Mouse (Mus musculus): Measurements from ENCODE around the gene Glra1. TPM values are rescaled to one million over a fixed set of nuclear protein-coding genes. Genes with fewer than 3 reads are reported as not detected.

Glra1 gene
- polyA plus RNA-seq, 1 experiment from 2014 or later, result not detected

GRCm38 (mm10) chr11:55545690-55546089, 62.3 kb downstream of the Glra1 start:
- H3K36me3 ChIP-seq (ENCODE audit: inconsistent target), result no peaks in the 10 kb centered on the region
- H3K27ac ChIP-seq, result no peak overlapping the region
- 70% methylated on average over 1 of the region's 1 CpGs for WGBS (ENCODE audit: missing documents)
- H3K4me3 ChIP-seq (ENCODE audit: inconsistent target), result no peak overlapping the region
- H3K79me2 ChIP-seq (ENCODE audit: inconsistent target), result no peaks in the 10 kb centered on the region

- no peaks in the 10 kb centered on the region for H3K36me3 ChIP-seq (ENCODE audit: inconsistent target)
- no peak overlapping the region for H3K27ac ChIP-seq
- H3K79me2 ChIP-seq (ENCODE audit: inconsistent target), result no peaks in the 10 kb centered on the region
- WGBS (ENCODE audit: missing documents), result 54% methylated on average over 4 of the region's 4 CpGs
- H3K4me3 ChIP-seq (ENCODE audit: inconsistent target), result no peak overlapping the region
Measured at GRCm38 (mm10) chr11:55542671-55543070, 65.3 kb downstream of the Glra1 start.

DNA sequence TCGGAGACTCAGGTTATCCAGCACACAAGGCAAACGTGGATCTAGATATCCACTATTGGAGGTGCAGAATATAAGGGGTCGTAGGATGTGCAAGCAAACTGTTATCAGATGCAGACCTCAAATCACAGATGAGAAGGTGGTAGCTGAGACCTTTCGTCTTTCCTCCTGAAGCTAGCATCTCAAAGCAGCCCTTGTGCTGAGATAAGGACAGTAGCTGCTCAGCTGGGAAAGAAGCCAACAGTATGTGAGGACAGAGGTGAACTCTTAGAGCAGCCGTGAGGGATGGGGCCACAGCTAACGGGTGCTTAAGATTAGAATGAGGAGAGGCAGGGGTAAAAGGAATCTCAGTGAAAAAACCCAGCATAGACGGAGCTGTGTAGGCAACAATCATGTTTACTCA, 65.9 kb downstream of the Glra1 start:
- Histone ChIP-seq H3K79me2 (ENCODE audit: inconsistent target) (no peaks in the 10 kb centered on the region), H3K4me3 (ENCODE audit: inconsistent target) (no peak overlapping the region), H3K36me3 (ENCODE audit: inconsistent target) (no peaks in the 10 kb centered on the region), H3K27ac (no peak overlapping the region)
- WGBS (ENCODE audit: missing documents), result 77% methylated on average over 7 of the region's 7 CpGs

- Histone ChIP-seq H3K79me2 (ENCODE audit: inconsistent target) (no peaks in the 10 kb centered on the region), H3K4me3 (ENCODE audit: inconsistent target) (no peak overlapping the region), H3K36me3 (ENCODE audit: inconsistent target) (no peaks in the 10 kb centered on the region), H3K27ac (no peak overlapping the region)
- 60% methylated on average over 2 of the region's 2 CpGs for WGBS (ENCODE audit: missing documents)
Measured at GRCm38 (mm10) chr11:55534766-55535165, 73.2 kb downstream of the Glra1 start.

GRCm38 (mm10) chr11:55533378-55533777, 74.6 kb downstream of the Glra1 start:
- no peaks in the 10 kb centered on the region for H3K79me2 ChIP-seq (ENCODE audit: inconsistent target)
- H3K4me3 ChIP-seq (ENCODE audit: inconsistent target), result no peak overlapping the region
- no peak overlapping the region for H3K27ac ChIP-seq
- WGBS (ENCODE audit: missing documents), result 59% methylated on average over 4 of the region's 5 CpGs
- H3K36me3 ChIP-seq (ENCODE audit: inconsistent target), result no peaks in the 10 kb centered on the region

DNA sequence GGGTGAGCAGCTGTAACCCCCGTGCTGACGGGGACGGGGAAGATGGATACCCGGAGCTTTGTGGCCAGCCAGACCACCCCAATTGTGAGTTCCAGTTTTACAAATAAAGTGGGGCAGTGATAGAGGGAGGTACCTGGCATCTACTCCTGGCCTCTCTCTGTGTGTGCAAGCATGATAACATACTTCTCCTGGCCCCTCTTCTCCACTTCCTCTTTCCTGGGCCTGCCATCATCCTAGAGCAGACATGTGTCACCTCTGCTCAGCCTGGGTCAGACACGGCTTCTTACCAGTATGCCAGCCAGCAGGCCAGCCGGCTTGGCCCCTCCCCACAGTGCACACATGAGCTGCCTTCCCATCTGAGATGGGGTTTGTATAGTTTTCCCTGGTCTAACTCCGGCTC, 77.3 kb downstream of the Glra1 start:
- 25% methylated on average over 7 of the region's 7 CpGs for WGBS (ENCODE audit: missing documents)
- no peak overlapping the region for H3K27ac ChIP-seq
- no peaks in the 10 kb centered on the region for H3K79me2 ChIP-seq (ENCODE audit: inconsistent target)
- H3K4me3 ChIP-seq (ENCODE audit: inconsistent target), result no peak overlapping the region
- no peaks in the 10 kb centered on the region for H3K36me3 ChIP-seq (ENCODE audit: inconsistent target)

DNA sequence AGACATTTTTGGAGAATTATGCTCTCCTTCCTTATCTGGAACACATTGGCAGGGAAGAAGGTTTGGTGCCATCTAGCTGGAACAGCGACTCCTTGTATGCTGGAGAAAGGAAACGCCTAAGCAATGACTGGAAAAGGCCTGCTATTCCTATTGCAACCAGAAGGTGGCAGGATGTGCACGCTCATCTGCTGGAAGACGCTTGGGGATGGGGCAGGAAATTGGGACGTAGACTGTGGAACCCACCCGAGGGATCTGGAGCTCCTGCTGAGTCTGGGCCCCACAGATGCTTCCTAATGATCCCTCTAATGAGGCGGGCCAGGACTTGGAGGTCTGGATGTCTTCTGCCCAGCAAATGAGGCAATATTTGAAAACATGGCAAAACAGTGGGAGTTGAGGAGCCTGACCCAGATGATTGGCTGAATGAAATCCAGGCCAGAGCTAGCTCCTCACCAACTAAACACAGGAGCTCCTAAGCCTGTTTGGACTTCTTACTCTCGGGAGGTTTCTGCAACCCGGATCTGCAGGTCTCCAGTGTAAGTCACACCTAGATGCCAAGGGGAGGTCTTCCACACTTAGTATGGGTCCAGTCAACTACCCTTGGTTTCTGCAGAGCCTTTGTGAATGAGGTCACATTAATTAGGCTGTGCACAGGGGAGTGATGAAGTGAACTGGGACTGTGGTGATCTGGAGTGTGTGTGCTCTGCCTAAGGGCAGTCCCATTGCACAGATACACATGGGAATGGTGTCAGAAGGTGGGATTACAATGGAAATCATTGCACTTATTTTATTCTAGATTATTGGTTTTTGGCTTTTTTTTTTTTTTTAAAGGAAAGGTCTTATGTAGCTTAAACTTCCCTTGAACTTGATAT, 89.0 kb downstream of the Glra1 start:
- 17% methylated on average over 8 of the region's 9 CpGs for WGBS (ENCODE audit: missing documents)
- Histone ChIP-seq H3K4me3 (ENCODE audit: inconsistent target) (no peak overlapping the region), H3K27ac (no peak overlapping the region), H3K36me3 (ENCODE audit: inconsistent target) (no peaks in the 10 kb centered on the region), H3K79me2 (ENCODE audit: inconsistent target) (no peaks in the 10 kb centered on the region)

DNA sequence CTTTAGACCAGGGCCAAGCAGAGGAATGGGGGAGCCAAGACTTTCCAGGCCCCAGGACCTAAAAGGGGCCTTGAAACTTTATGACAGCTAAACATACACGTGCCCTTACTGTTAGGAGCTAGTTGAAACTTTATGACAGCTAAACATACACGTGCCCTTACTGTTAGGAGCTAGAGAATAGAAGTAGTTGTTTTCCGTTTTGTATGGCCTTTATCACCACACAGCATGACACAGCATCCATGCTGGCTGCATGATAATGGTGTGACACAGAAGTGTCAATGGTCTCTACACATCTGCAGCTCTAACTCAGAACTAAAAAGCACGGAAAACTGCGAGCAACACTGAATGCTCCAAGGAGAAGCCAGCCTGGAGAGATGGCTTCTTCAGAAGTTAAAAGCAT, 90.3 kb downstream of the Glra1 start:
- H3K27ac ChIP-seq, result no peak overlapping the region
- H3K4me3 ChIP-seq (ENCODE audit: inconsistent target), result no peak overlapping the region
- H3K36me3 ChIP-seq (ENCODE audit: inconsistent target), result no peaks in the 10 kb centered on the region
- H3K79me2 ChIP-seq (ENCODE audit: inconsistent target), result no peaks in the 10 kb centered on the region
- whole genome bisulfite sequencing (ENCODE audit: missing documents), result 79% methylated on average over 5 of the region's 5 CpGs

DNA sequence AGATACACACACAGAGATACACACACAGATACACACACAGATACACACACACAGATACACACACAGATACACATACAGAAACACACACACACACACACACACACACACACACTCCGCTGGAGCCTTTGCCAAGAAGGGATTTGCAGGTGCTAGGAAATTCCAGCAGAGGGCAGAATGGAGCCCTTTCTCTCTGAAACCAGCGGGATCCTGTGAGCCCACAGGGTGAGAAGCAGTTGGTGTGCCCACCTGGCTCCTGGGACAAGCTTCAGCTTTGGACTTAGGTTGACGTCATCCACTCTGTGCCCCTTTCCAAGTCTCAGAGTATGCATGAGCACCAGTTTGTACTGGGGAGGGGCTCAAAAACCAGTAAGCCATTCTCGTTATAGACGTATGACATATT, 96.6 kb downstream of the Glra1 start:
- Histone ChIP-seq H3K36me3 (ENCODE audit: inconsistent target) (no peaks in the 10 kb centered on the region), H3K4me3 (ENCODE audit: inconsistent target) (no peak overlapping the region), H3K27ac (no peak overlapping the region), H3K79me2 (ENCODE audit: inconsistent target) (no peaks in the 10 kb centered on the region)
- 64% methylated on average over 5 of the region's 5 CpGs for WGBS (ENCODE audit: missing documents)

- WGBS (ENCODE audit: missing documents), result 38% methylated on average over 3 of the region's 3 CpGs
Measured at GRCm38 (mm10) chr11:55505485-55505884, 102.5 kb downstream of the Glra1 start.

DNA sequence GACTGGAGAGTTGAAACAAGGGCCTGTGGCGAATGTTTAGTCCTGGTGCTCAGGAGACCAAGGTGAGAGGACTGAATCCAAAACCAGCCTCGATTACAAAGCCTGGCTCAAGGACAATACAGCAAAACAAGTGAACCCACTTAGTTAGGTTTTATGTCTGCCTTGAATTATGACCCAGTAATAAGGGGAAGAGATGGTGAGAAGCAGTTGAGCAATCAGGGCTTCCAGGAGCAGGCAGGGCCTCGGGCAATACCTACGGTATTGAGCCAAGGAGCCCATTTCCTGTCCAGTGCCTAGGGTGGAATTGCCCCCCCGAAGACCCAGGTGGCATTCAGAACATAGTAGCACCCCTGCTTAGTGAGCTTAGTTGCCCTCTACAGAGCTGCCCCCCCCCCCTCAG, 105.1 kb downstream of the Glra1 start:
- peaks cover 27% of the 10 kb centered on the region for H3K36me3 ChIP-seq (ENCODE audit: inconsistent target)

More at GRCm38 (mm10) chr11:55505485-55505884, 102.5 kb downstream of the Glra1 start:
- Histone ChIP-seq H3K79me2 (ENCODE audit: inconsistent target) (no peaks in the 10 kb centered on the region), H3K27ac (no peak overlapping the region), H3K4me3 (ENCODE audit: inconsistent target) (no peak overlapping the region), H3K36me3 (ENCODE audit: inconsistent target) (0 out of 2 replicates have a peak, but pooled peaks cover 2% of the 10 kb centered on the region)

GRCm38 (mm10) chr11:55501955-55502531, 106.0 kb downstream of the Glra1 start:
- H3K79me2 ChIP-seq (ENCODE audit: inconsistent target), result no peaks in the 10 kb centered on the region; the same call in 1 of the 2 replicates
- no peak overlapping the region for H3K4me3 ChIP-seq (ENCODE audit: inconsistent target)
- 82% methylated on average over 8 of the region's 8 CpGs for WGBS (ENCODE audit: missing documents)
- H3K36me3 ChIP-seq (ENCODE audit: inconsistent target), result peaks cover 32% of the 10 kb centered on the region
- no peak overlapping the region for H3K27ac ChIP-seq

More for the DNA sequence above, 105.1 kb downstream of the Glra1 start:
- H3K27ac ChIP-seq, result no peak overlapping the region
- H3K4me3 ChIP-seq (ENCODE audit: inconsistent target), result no peak overlapping the region
- WGBS (ENCODE audit: missing documents), result 50% methylated on average over 5 of the region's 5 CpGs
- no peaks in the 10 kb centered on the region; the same call in 1 of the 2 replicates for H3K79me2 ChIP-seq (ENCODE audit: inconsistent target)

DNA sequence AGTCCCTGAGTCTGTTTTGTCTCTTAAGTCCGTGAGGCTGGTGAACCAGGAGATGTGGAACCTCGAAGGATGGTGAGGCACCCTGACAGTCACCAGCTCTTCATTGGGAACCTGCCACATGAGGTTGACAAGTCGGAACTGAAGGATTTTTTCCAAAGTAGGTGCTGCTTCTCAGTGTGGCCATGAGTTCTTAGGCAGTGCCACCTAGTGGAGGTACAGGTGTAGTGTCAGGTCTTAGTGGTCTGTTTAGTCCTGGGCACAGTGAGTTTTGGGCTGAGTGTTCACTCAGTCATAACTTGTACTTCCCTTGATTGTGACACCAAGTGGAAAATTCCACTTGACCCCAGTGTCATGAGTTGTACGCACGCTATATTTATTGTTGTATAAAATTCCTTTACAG, 110.1 kb downstream of the Glra1 start:
- Histone ChIP-seq H3K4me3 (ENCODE audit: inconsistent target) (no peak overlapping the region), H3K79me2 (ENCODE audit: inconsistent target) (no peaks in the 10 kb centered on the region; the same call in 1 of the 2 replicates), H3K36me3 (ENCODE audit: inconsistent target) (peaks cover 73% of the 10 kb centered on the region), H3K27ac (no peak overlapping the region)
- 86% methylated on average over 5 of the region's 5 CpGs for WGBS (ENCODE audit: missing documents)

DNA sequence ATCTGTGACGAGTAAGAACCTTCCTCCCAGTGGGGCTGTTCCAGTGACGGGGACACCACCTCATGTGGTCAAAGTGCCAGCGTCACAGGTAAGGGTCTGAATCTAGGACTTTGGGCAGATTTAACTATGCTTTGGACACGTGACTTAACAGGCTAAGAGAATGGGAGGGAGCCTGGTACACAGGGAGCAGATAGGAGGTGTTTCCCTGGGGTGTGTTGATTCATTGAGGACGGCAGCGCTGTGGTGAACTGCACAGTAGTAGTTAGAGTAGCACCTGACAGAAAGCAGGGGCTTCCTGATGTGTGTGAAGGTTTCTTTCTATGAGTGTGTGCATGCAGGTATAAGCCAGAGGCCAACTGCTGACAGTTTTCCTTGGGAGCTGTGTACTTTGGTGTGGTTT, 111.8 kb downstream of the Glra1 start:
- 95% methylated on average over 6 of the region's 6 CpGs for WGBS (ENCODE audit: missing documents)
- H3K79me2 ChIP-seq (ENCODE audit: inconsistent target), result no peaks in the 10 kb centered on the region; the same call in 1 of the 2 replicates
- peaks cover 88% of the 10 kb centered on the region for H3K36me3 ChIP-seq (ENCODE audit: inconsistent target)
- H3K4me3 ChIP-seq (ENCODE audit: inconsistent target), result no peak overlapping the region
- H3K27ac ChIP-seq, result no peak overlapping the region

GRCm38 (mm10) chr11:55485443-55485842, 122.6 kb downstream of the Glra1 start:
- WGBS (ENCODE audit: missing documents), result 98% methylated on average over 7 of the region's 7 CpGs
- H3K27ac ChIP-seq, result no peak overlapping the region
- H3K79me2 ChIP-seq (ENCODE audit: inconsistent target), result peaks cover 100% of the 10 kb centered on the region
- H3K4me3 ChIP-seq (ENCODE audit: inconsistent target), result no peak overlapping the region
- H3K36me3 ChIP-seq (ENCODE audit: inconsistent target), result peaks cover 64% of the 10 kb centered on the region

Measured in macrophage (primary cell).